Mouse (Mus musculus): ENCODE measurements around the gene 4930432M17Rik. TPM values are rescaled to one million over a fixed set of nuclear protein-coding genes. Genes with fewer than 3 reads are reported as not detected.

Gene 4930432M17Rik
- polyA plus RNA-seq, 1 experiment from 2014 or later = not detected

- 0 out of 2 replicates have a peak, but pooled peaks cover 6% of the 10 kb centered on the region for H3K4me1 ChIP-seq (replicated peaks)
- H3K4me3 ChIP-seq = no peak overlapping the region
- no peak overlapping the region for H3K4me2 ChIP-seq
- WGBS = 22% methylated on average over 7 of the region's 7 CpGs
- ATAC-seq (ENCODE audit: low FRiP score) = no peak
- no peaks in the 10 kb centered on the region for H3K9me3 ChIP-seq
- H3K27ac ChIP-seq = no peak overlapping the region
- H3K9ac ChIP-seq = no peak overlapping the region
- no peaks in the 10 kb centered on the region for H3K36me3 ChIP-seq
- H3K27me3 ChIP-seq = no peaks in the 10 kb centered on the region
Measured at GRCm38 (mm10) chr3:121645447-121645846, 25.1 kb upstream of the 4930432M17Rik start.

GRCm38 (mm10) chr3:121646364-121647048 lies 24.1 kb upstream of the 4930432M17Rik start:
- no peaks in the 10 kb centered on the region for H3K36me3 ChIP-seq
- H3K27ac ChIP-seq = no peak overlapping the region
- 63% methylated on average over 9 of the region's 9 CpGs for WGBS
- H3K9ac ChIP-seq = no peak overlapping the region
- no peak overlapping the region for H3K4me3 ChIP-seq
- H3K4me1 ChIP-seq (replicated peaks) = 0 out of 2 replicates have a peak, but pooled peaks cover 4% of the 10 kb centered on the region
- H3K4me2 ChIP-seq = no peak overlapping the region
- ATAC-seq (ENCODE audit: low FRiP score) = no peak
- H3K9me3 ChIP-seq = no peaks in the 10 kb centered on the region
- H3K27me3 ChIP-seq = no peaks in the 10 kb centered on the region

- H3K9ac ChIP-seq = no peak overlapping the region
- no peak overlapping the region for H3K4me3 ChIP-seq
- no peak for ATAC-seq (ENCODE audit: low FRiP score)
- H3K27ac ChIP-seq = no peak overlapping the region
- 95% methylated on average over 8 of the region's 8 CpGs for WGBS
- H3K36me3 ChIP-seq = no peaks in the 10 kb centered on the region
- H3K27me3 ChIP-seq = no peaks in the 10 kb centered on the region
- no peak overlapping the region for H3K4me2 ChIP-seq
- H3K4me1 ChIP-seq (replicated peaks) = 0 out of 2 replicates have a peak, but pooled peaks cover 4% of the 10 kb centered on the region
- no peaks in the 10 kb centered on the region for H3K9me3 ChIP-seq
Measured at GRCm38 (mm10) chr3:121648238-121648778, 22.3 kb upstream of the 4930432M17Rik start.

- 0 out of 2 replicates have a peak, but pooled peaks cover 4% of the 10 kb centered on the region for H3K4me1 ChIP-seq (replicated peaks)
- H3K36me3 ChIP-seq = no peaks in the 10 kb centered on the region
- H3K4me3 ChIP-seq = no peak overlapping the region
- no peak overlapping the region for H3K9ac ChIP-seq
- H3K9me3 ChIP-seq = no peaks in the 10 kb centered on the region
- WGBS = 75% methylated on average over 10 of the region's 10 CpGs
- H3K27me3 ChIP-seq = no peaks in the 10 kb centered on the region
- no peak overlapping the region for H3K27ac ChIP-seq
- H3K4me2 ChIP-seq = no peak overlapping the region
- no peak for ATAC-seq (ENCODE audit: low FRiP score)
Measured at GRCm38 (mm10) chr3:121650052-121650671, 20.4 kb upstream of the 4930432M17Rik start.

- Histone ChIP-seq H3K9me3 (no peaks in the 10 kb centered on the region), H3K4me2 (no peak overlapping the region), H3K36me3 (no peaks in the 10 kb centered on the region), H3K4me1 (replicated peaks) (no peaks in the 10 kb centered on the region), H3K27me3 (no peaks in the 10 kb centered on the region), H3K9ac (no peak overlapping the region), H3K27ac (no peak overlapping the region), H3K4me3 (no peak overlapping the region)
- 68% methylated on average over 3 of the region's 3 CpGs for WGBS
- no peak for ATAC-seq (ENCODE audit: low FRiP score)
Measured at GRCm38 (mm10) chr3:121651710-121652109, 18.9 kb upstream of the 4930432M17Rik start.

- H3K9me3 ChIP-seq = no peaks in the 10 kb centered on the region
- 84% methylated on average over 1 of the region's 1 CpGs for WGBS
- no peaks in the 10 kb centered on the region for H3K27me3 ChIP-seq
- no peaks in the 10 kb centered on the region for H3K4me1 ChIP-seq (replicated peaks)
- H3K9ac ChIP-seq = no peak overlapping the region
- H3K36me3 ChIP-seq = no peaks in the 10 kb centered on the region
- no peak overlapping the region for H3K27ac ChIP-seq
- no peak overlapping the region for H3K4me2 ChIP-seq
- no peak for ATAC-seq (ENCODE audit: low FRiP score)
- H3K4me3 ChIP-seq = no peak overlapping the region
Measured at GRCm38 (mm10) chr3:121652186-121652585, 18.4 kb upstream of the 4930432M17Rik start.

- no peaks in the 10 kb centered on the region for H3K36me3 ChIP-seq
- WGBS = 96% methylated on average over 4 of the region's 4 CpGs
Measured at GRCm38 (mm10) chr3:121656922-121657321, 13.6 kb upstream of the 4930432M17Rik start.

GRCm38 (mm10) chr3:121662705-121663469 lies 7.7 kb upstream of the 4930432M17Rik start:
- ATAC-seq (ENCODE audit: low FRiP score) = no peak
- 49% methylated on average over 4 of the region's 4 CpGs for WGBS
- Histone ChIP-seq H3K9me3 (no peaks in the 10 kb centered on the region), H3K36me3 (no peaks in the 10 kb centered on the region), H3K27ac (no peak overlapping the region), H3K27me3 (no peaks in the 10 kb centered on the region), H3K9ac (no peak overlapping the region), H3K4me1 (replicated peaks) (no peaks in the 10 kb centered on the region; the same call in 1 of the 2 replicates), H3K4me2 (no peak overlapping the region), H3K4me3 (no peak overlapping the region)

More at GRCm38 (mm10) chr3:121656922-121657321, 13.6 kb upstream of the 4930432M17Rik start:
- Histone ChIP-seq H3K27me3 (no peaks in the 10 kb centered on the region), H3K4me3 (no peak overlapping the region), H3K9me3 (no peaks in the 10 kb centered on the region), H3K27ac (no peak overlapping the region), H3K9ac (no peak overlapping the region), H3K4me1 (replicated peaks) (no peaks in the 10 kb centered on the region), H3K4me2 (no peak overlapping the region)
- no peak for ATAC-seq (ENCODE audit: low FRiP score)

GRCm38 (mm10) chr3:121663470-121663847 lies 7.1 kb upstream of the 4930432M17Rik start:
- Histone ChIP-seq H3K4me2 (no peak overlapping the region), H3K27ac (no peak overlapping the region), H3K9me3 (no peaks in the 10 kb centered on the region), H3K9ac (no peak overlapping the region), H3K4me1 (replicated peaks) (no peaks in the 10 kb centered on the region; the same call in 1 of the 2 replicates), H3K4me3 (no peak overlapping the region), H3K27me3 (no peaks in the 10 kb centered on the region), H3K36me3 (no peaks in the 10 kb centered on the region)
- 97% methylated on average over 9 of the region's 9 CpGs for whole genome bisulfite sequencing
- no peak for ATAC-seq (ENCODE audit: low FRiP score)

GRCm38 (mm10) chr3:121672135-121672790 lies 1.7 kb downstream of the 4930432M17Rik start:
- Histone ChIP-seq H3K4me2 (no peak overlapping the region), H3K9me3 (no peaks in the 10 kb centered on the region), H3K27ac (no peak overlapping the region), H3K9ac (no peak overlapping the region), H3K4me3 (no peak overlapping the region), H3K36me3 (no peaks in the 10 kb centered on the region), H3K4me1 (replicated peaks) (no peaks in the 10 kb centered on the region), H3K27me3 (no peaks in the 10 kb centered on the region)
- WGBS = 85% methylated on average over 5 of the region's 5 CpGs
- no peak for ATAC-seq (ENCODE audit: low FRiP score)

GRCm38 (mm10) chr3:121678935-121679334 lies 8.4 kb downstream of the 4930432M17Rik start:
- no peak overlapping the region for H3K4me2 ChIP-seq
- H3K36me3 ChIP-seq = no peaks in the 10 kb centered on the region
- ATAC-seq (ENCODE audit: low FRiP score) = no peak
- H3K4me3 ChIP-seq = no peak overlapping the region
- no peaks in the 10 kb centered on the region for H3K9me3 ChIP-seq
- 47% methylated on average over 4 of the region's 4 CpGs for WGBS
- 0 out of 2 replicates have a peak, but pooled peaks cover 4% of the 10 kb centered on the region for H3K4me1 ChIP-seq (replicated peaks)
- no peak overlapping the region for H3K9ac ChIP-seq
- no peaks in the 10 kb centered on the region for H3K27me3 ChIP-seq
- no peak overlapping the region for H3K27ac ChIP-seq

GRCm38 (mm10) chr3:121679443-121679842 lies 8.9 kb downstream of the 4930432M17Rik start:
- Histone ChIP-seq H3K4me1 (replicated peaks) (0 out of 2 replicates have a peak, but pooled peaks cover 4% of the 10 kb centered on the region), H3K4me2 (no peak overlapping the region), H3K36me3 (no peaks in the 10 kb centered on the region), H3K9me3 (no peaks in the 10 kb centered on the region), H3K27ac (no peak overlapping the region), H3K27me3 (no peaks in the 10 kb centered on the region), H3K9ac (no peak overlapping the region), H3K4me3 (no peak overlapping the region)
- no peak for ATAC-seq (ENCODE audit: low FRiP score)
- WGBS = 27% methylated on average over 3 of the region's 3 CpGs

All from hindbrain, embryonic 13.5 days (tissue).